Mouse (Mus musculus) neural tube, embryonic 11.5 days (tissue): ENCODE results near the gene Rps15a. TPM values are rescaled to one million over a fixed set of nuclear protein-coding genes. Genes with fewer than 3 reads are reported as not detected.

ENCODE experiments used
- ATAC-seq: fragments of 200-750 bp; cut with Nextera tagmentation; 2 replicates; pipeline ENCODE4 v1.8.0; 2017; ENCODE audit warnings: moderate number of reproducible peaks, mild to moderate bottlenecking, moderate TSS enrichment, moderate library complexity; ENCODE audit not compliant: insufficient read depth, low FRiP score, low TSS enrichment
- DNase-seq: peaks from one replicate; pipeline ENCODE4 v3.0.0-alpha.2; 2015; ENCODE audit warnings: low spot score
- H3K27ac ChIP-seq: fragments of 300-500 bp; sonication (generic); 2 replicates; pipeline ENCODE4 v1.5.1; 2014; ENCODE audit warnings: low read depth, mild to moderate bottlenecking, low read length
- H3K27me3 ChIP-seq: fragments of 300-500 bp; sonication (generic); 2 replicates; pipeline ENCODE4 v1.6.1; 2014; ENCODE audit warnings: mild to moderate bottlenecking, low read length, mixed read lengths; ENCODE audit not compliant: control insufficient read depth, insufficient read depth
- H3K36me3 ChIP-seq: fragments of 300-500 bp; sonication (generic); 2 replicates; pipeline ENCODE4 v1.6.1; 2014; ENCODE audit warnings: mild to moderate bottlenecking, low read length, moderate library complexity, mixed read lengths; ENCODE audit not compliant: control insufficient read depth, insufficient read depth
- H3K4me1 ChIP-seq: fragments of 300-500 bp; sonication (generic); 2 replicates; pipeline ENCODE4 v1.6.1; 2014; ENCODE audit warnings: low read length, mixed read lengths; ENCODE audit not compliant: control insufficient read depth, insufficient read depth
- H3K4me2 ChIP-seq: fragments of 300-500 bp; sonication (generic); 2 replicates; pipeline ENCODE4 v1.6.1; 2014; ENCODE audit warnings: low read depth, mild to moderate bottlenecking, moderate library complexity
- H3K4me3 ChIP-seq: fragments of 300-500 bp; sonication (generic); 2 replicates; pipeline ENCODE4 v1.5.1; 2014; ENCODE audit warnings: low read depth, low read length
- H3K9ac ChIP-seq: fragments of 300-500 bp; sonication (generic); 2 replicates; pipeline ENCODE4 v1.6.1; 2014; ENCODE audit warnings: mild to moderate bottlenecking, low read length
- H3K9me3 ChIP-seq: fragments of 300-500 bp; sonication (generic); 2 replicates; pipeline ENCODE4 v1.6.1; 2016; ENCODE audit warnings: low read length; ENCODE audit not compliant: control insufficient read depth
- WGBS: fragments of 180-500 bp; shearing (Covaris S2); extraction: QIAGEN DNeasy Blood & Tissue Kit; methylation state at CpG from one replicate; pipeline ENCODE4 v1.1.7; 2014; 5-methylcytosine and 5-hydroxymethylcytosine counted together
- polyA plus RNA-seq: library from polyadenylated mRNA; unstranded; fragments of >200 nt; fragmentation: Nextera tagmentation; extraction: Ambion mirVana; gene quantifications from 2 replicates; pipeline ENCODE4 v1.2.1, GENCODE M21; 2014

The Rps15a gene
- polyA plus RNA-seq, 1 experiment from 2014 or later, result 596 TPM

DNA sequence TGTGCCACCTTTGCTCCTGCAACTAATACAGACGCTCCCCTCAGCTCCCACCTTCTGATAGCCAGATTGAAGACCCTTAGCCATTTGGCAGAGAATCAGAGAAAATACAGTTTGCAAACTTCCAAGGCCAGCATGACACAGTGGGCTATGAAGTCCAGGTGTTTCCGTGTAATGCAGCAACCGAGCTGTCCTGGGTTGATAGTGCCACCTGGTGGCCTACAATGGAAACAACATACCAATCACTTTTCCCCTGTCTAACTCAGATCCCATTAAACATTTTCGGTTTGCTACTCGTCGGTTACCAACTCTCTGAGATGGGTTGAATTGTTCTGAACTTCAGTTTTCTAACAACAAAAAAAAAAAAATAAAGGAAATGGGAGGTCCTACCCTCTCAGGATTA, 59.7 kb downstream of the Rps15a start:
- ATAC-seq (no peak), DNase-seq (no peak)
- no peak overlapping the region for H3K4me3 ChIP-seq
- no peak overlapping the region for H3K27ac ChIP-seq
- no peak overlapping the region for H3K4me2 ChIP-seq
- H3K27me3 ChIP-seq, result no peaks in the 10 kb centered on the region
- H3K36me3 ChIP-seq, result no peaks in the 10 kb centered on the region
- H3K9me3 ChIP-seq, result 0 out of 2 replicates have a peak, but pooled peaks cover 2% of the 10 kb centered on the region
- H3K9ac ChIP-seq, result no peak overlapping the region
- WGBS, result 80% methylated on average over 6 of the region's 6 CpGs
- no peaks in the 10 kb centered on the region for H3K4me1 ChIP-seq

Other genes starting within 250 kb of the Rps15a start
- 417 and 421 TPM in 2 replicates for gene Arl6ip1, start 13.5 kb upstream of the Rps15a start, polyA plus RNA-seq
- gene Smg1, start 127.5 kb upstream of the Rps15a start, polyA plus RNA-seq, result 17.7 and 18.8 TPM in 2 replicates